Mouse (Mus musculus): ENCODE data around the gene Kdm5d. TPM values are rescaled to one million over a fixed set of nuclear protein-coding genes. Genes with fewer than 3 reads are reported as not detected.

Gene Kdm5d
- 8.9 and 13.7 TPM in 2 replicates for polyA plus RNA-seq (2016; fragmentation: Nextera tagmentation; extraction: Ambion mirVana)

- Histone ChIP-seq H3K36me3 (peaks cover 11% of the 10 kb centered on the region; the same call in 1 of the 2 replicates), H3K4me3 (peak within 1 kb of the TSS; percentile 50), H3K9me3 (no peaks in the 10 kb centered on the region), H3K4me1 (replicated peaks) (no peaks in the 10 kb centered on the region), H3K27me3 (ENCODE audit: insufficient read depth, poor library complexity, severe bottlenecking) (no peaks in the 10 kb centered on the region), H3K27ac (peak within 1 kb of the TSS; percentile 79)
- DNase-seq (ENCODE audit: low spot score): peak; percentile 32
- 7% methylated on average over 34 of the region's 34 CpGs for WGBS
Observed at GRCm38 (mm10) chrY:897393-898227, at the start of gene Kdm5d. Gene Kdm5d, plus strand, starts transcription at chrY:897788.

GRCm38 (mm10) chrY:872404-872803 lies 25.2 kb upstream of the Kdm5d start:
- Histone ChIP-seq H3K4me3 (no peak overlapping the region), H3K9me3 (no peaks in the 10 kb centered on the region), H3K27ac (no peak overlapping the region), H3K27me3 (ENCODE audit: insufficient read depth, poor library complexity, severe bottlenecking) (no peaks in the 10 kb centered on the region), H3K4me1 (replicated peaks) (no peaks in the 10 kb centered on the region), H3K36me3 (no peaks in the 10 kb centered on the region)
- DNase-seq (ENCODE audit: low spot score): no peak

GRCm38 (mm10) chrY:872855-873549 lies 24.6 kb upstream of the Kdm5d start:
- Histone ChIP-seq H3K27me3 (ENCODE audit: insufficient read depth, poor library complexity, severe bottlenecking) (no peaks in the 10 kb centered on the region), H3K27ac (no peak overlapping the region), H3K4me3 (no peak overlapping the region), H3K4me1 (replicated peaks) (no peaks in the 10 kb centered on the region), H3K9me3 (no peaks in the 10 kb centered on the region), H3K36me3 (no peaks in the 10 kb centered on the region)
- peak; percentile 6 for DNase-seq (ENCODE audit: low spot score)
- 38% methylated on average over 15 of the region's 18 CpGs for WGBS

Other genes starting within 250 kb of the Kdm5d start
- not detected in 2 replicates for gene Zfy1, start 100.4 kb upstream of the Kdm5d start, polyA plus RNA-seq (2016; fragmentation: Nextera tagmentation; extraction: Ambion mirVana)
- gene Uba1y, start 79.1 kb upstream of the Kdm5d start, polyA plus RNA-seq (2016; fragmentation: Nextera tagmentation; extraction: Ambion mirVana): not detected in 2 replicates
- 24.6 and 32.2 TPM in 2 replicates for gene Eif2s3y, start 112.8 kb downstream of the Kdm5d start, polyA plus RNA-seq (2016; fragmentation: Nextera tagmentation; extraction: Ambion mirVana)